Mouse (Mus musculus) hindbrain, embryonic 12.5 days (tissue): ENCODE measurements around the gene Rad23b. TPM values are rescaled to one million over a fixed set of nuclear protein-coding genes. Genes with fewer than 3 reads are reported as not detected.

Source experiments
- ATAC-seq: fragments of 200-750 bp; cut with Nextera tagmentation; 2 replicates; pipeline ENCODE4 v1.8.0; 2017; ENCODE audit warnings: moderate TSS enrichment; ENCODE audit not compliant: low FRiP score
- H3K27ac ChIP-seq: fragments of 300-500 bp; sonication (generic); 2 replicates; pipeline ENCODE4 v1.5.1; 2016; ENCODE audit warnings: mild to moderate bottlenecking
- H3K27me3 ChIP-seq: fragments of 300-500 bp; sonication (generic); 2 replicates; pipeline ENCODE4 v1.6.1; 2016; ENCODE audit warnings: mild to moderate bottlenecking
- H3K36me3 ChIP-seq: fragments of 300-500 bp; sonication (generic); 2 replicates; pipeline ENCODE4 v1.6.1; 2016; ENCODE audit warnings: mild to moderate bottlenecking
- H3K4me1 ChIP-seq: fragments of 300-500 bp; sonication (generic); 2 replicates; pipeline ENCODE4 v1.6.1; 2016
- H3K4me2 ChIP-seq: fragments of 300-500 bp; sonication (generic); replicated peaks from 2 replicates; pipeline ENCODE4 v1.6.1; 2016; ENCODE audit warnings: mild to moderate bottlenecking
- H3K4me3 ChIP-seq: fragments of 300-500 bp; sonication (generic); 2 replicates; pipeline ENCODE4 v1.5.1; 2016; ENCODE audit warnings: mild to moderate bottlenecking
- H3K9ac ChIP-seq: fragments of 300-500 bp; sonication (generic); 2 replicates; pipeline ENCODE4 v1.6.1; 2016; ENCODE audit warnings: mild to moderate bottlenecking, moderate library complexity
- H3K9me3 ChIP-seq: fragments of 300-500 bp; sonication (generic); replicated peaks from 2 replicates; pipeline ENCODE4 v1.6.1; 2016; ENCODE audit warnings: mild to moderate bottlenecking
- WGBS: fragments of 180-500 bp; shearing (Covaris S2); methylation state at CpG from one replicate; pipeline ENCODE4 v1.1.7; 2016; 5-methylcytosine and 5-hydroxymethylcytosine counted together
- polyA plus RNA-seq: library from polyadenylated mRNA; unstranded; fragments of >200 nt; fragmentation: Nextera tagmentation; extraction: Ambion mirVana; gene quantifications from 2 replicates; pipeline ENCODE4 v1.2.1, GENCODE M21; 2016

Gene Rad23b
- polyA plus RNA-seq, 1 experiment from 2014 or later = 101 TPM

DNA sequence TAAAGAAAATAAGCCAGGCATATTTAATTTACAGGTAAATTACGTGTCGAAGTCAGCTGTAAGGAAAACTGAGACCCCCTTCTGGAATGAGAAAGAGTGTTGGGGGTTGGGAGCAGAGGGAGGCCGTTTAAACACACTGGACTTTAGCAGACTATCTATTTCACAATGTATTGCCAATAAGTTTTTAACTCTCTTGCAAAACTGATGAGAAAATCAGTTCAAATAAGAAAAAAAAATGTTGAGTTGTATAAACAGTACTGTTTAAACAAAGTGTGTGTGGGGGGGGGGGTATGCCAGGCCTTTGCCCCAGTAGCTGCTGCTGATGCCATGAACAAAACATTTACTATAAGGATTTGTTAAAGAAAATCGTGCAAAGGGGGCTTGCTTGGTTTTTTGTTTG lies 10.5 kb upstream of the Rad23b start:
- Histone ChIP-seq H3K9ac (no peak overlapping the region), H3K36me3 (no peaks in the 10 kb centered on the region), H3K27ac (no peak overlapping the region), H3K9me3 (no peaks in the 10 kb centered on the region), H3K4me2 (no peak overlapping the region), H3K27me3 (no peaks in the 10 kb centered on the region), H3K4me3 (no peak overlapping the region), H3K4me1 (no peaks in the 10 kb centered on the region)
- 81% methylated on average over 4 of the region's 4 CpGs for WGBS
- ATAC-seq = no peak

DNA sequence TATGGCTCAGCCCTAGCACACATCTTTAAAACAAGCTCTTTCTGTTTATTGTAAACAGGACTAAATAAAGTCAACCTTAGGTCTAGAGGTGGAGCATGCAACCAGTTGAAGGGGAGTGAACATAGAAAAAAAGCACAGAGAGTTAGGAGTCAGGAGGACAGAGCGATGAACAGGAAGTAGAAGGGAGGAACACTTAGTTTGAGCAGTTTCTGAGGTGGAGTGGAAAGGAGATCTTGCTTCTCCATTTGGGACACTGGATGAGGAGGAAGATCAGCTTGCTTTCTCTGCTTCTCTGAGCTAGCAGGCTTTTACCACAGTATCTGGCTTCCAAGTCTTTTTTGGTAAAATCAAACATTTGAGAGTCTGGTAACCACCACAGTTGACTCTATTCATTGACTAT lies 8.0 kb upstream of the Rad23b start:
- Histone ChIP-seq H3K9me3 (no peaks in the 10 kb centered on the region), H3K27ac (no peak overlapping the region), H3K36me3 (no peaks in the 10 kb centered on the region), H3K4me2 (no peak overlapping the region), H3K4me1 (no peaks in the 10 kb centered on the region), H3K9ac (no peak overlapping the region), H3K27me3 (no peaks in the 10 kb centered on the region), H3K4me3 (no peak overlapping the region)
- ATAC-seq = no peak
- WGBS = 92% methylated on average over 1 of the region's 1 CpGs

GRCm38 (mm10) chr4:55342602-55343001 lies 7.2 kb upstream of the Rad23b start:
- Histone ChIP-seq H3K4me1 (no peaks in the 10 kb centered on the region), H3K4me3 (no peak overlapping the region), H3K27ac (no peak overlapping the region), H3K9me3 (no peaks in the 10 kb centered on the region), H3K27me3 (no peaks in the 10 kb centered on the region), H3K4me2 (no peak overlapping the region), H3K9ac (no peak overlapping the region), H3K36me3 (no peaks in the 10 kb centered on the region)
- 87% methylated on average over 5 of the region's 5 CpGs for WGBS
- no peak for ATAC-seq

DNA sequence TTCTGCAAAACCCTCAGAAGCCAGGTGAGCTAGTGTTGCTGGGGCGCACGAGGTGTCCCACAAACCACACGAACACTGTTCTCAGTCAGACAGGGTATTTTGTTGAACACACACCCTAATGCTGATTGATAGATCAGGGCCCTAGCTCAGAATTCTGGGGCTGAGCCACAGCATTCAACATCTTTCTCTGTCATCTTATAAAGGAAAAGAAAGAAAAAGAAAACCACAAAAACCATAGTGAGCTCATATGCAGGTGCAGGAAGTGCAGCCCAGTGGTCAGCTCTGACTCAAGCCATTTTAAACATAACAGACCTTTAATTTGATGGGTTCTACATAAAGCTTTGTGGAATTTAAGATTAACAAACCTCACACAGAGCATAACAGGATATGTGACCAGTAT lies 6.6 kb upstream of the Rad23b start:
- Histone ChIP-seq H3K9ac (no peak overlapping the region), H3K27me3 (no peaks in the 10 kb centered on the region), H3K27ac (no peak overlapping the region), H3K9me3 (no peaks in the 10 kb centered on the region), H3K4me1 (no peaks in the 10 kb centered on the region), H3K36me3 (no peaks in the 10 kb centered on the region), H3K4me2 (no peak overlapping the region), H3K4me3 (no peak overlapping the region)
- 93% methylated on average over 3 of the region's 3 CpGs for WGBS
- no peak for ATAC-seq

- 11% methylated on average over 11 of the region's 12 CpGs for WGBS
- Histone ChIP-seq H3K27ac (peak overlapping the region; percentile 93), H3K27me3 (no peaks in the 10 kb centered on the region), H3K9ac (peak overlapping the region; percentile 70), H3K4me3 (peak overlapping the region; percentile 93), H3K4me1 (peaks cover 18% of the 10 kb centered on the region), H3K4me2 (peak overlapping the region; percentile 69), H3K36me3 (no peaks in the 10 kb centered on the region), H3K9me3 (no peaks in the 10 kb centered on the region)
- peak; percentile 12; the same call in 1 of the 2 replicates for ATAC-seq
Measured at GRCm38 (mm10) chr4:55348759-55349451, 938 bp upstream of the Rad23b start.

DNA sequence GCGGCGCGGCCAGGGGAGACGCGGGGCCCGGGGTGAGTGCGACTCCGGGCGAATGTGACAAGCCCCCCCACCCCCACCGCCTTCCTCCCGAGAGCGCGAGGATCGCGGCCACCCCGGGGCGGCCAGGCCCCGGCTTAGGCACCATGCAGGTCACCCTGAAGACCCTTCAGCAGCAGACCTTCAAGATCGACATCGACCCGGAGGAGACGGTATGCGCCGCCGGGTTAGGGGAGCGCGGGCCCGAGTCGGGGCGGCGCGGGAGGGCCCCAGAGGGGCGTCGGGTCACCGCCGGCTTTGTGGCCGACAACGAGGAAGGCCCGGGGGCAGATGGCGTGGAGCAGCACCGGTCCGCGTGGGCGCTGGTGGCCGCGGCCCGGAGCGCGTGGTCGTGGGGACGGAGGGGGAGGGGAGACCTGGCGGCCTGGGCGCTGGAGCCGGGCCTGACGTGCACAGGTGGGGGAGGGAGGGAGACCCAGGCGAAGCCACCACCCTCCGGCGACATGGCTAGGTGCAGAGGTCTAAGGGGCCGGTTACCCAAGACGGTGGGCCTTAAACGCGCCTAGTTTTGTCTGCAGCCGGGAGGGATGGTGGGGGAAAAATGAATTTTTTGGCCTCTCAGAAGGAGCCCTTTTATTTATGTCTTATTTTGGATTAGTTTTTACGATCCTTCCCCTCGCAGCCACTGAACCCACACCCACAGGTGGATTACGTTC lies 532 bp downstream of the Rad23b start:
- under 1% methylated on average over 44 of the region's 66 CpGs for WGBS
- Histone ChIP-seq H3K9ac (peak overlapping the region; percentile 93), H3K4me2 (peak overlapping the region; percentile 73), H3K4me1 (peaks cover 20% of the 10 kb centered on the region), H3K9me3 (no peaks in the 10 kb centered on the region), H3K36me3 (no peaks in the 10 kb centered on the region), H3K27ac (peak overlapping the region; percentile 93), H3K27me3 (no peaks in the 10 kb centered on the region), H3K4me3 (peak overlapping the region; percentile 93)
- ATAC-seq = peak; percentile 71

- Histone ChIP-seq H3K4me3 (peak overlapping the region; percentile 93), H3K9ac (peak overlapping the region; percentile 93), H3K27me3 (no peaks in the 10 kb centered on the region), H3K4me2 (peak overlapping the region; percentile 73), H3K9me3 (no peaks in the 10 kb centered on the region), H3K27ac (0 out of 2 replicates have a peak overlapping the region, but pooled peaks have one; percentile 93), H3K36me3 (no peaks in the 10 kb centered on the region), H3K4me1 (peaks cover 20% of the 10 kb centered on the region)
- no peak for ATAC-seq
- WGBS = 17% methylated on average over 12 of the region's 12 CpGs
Measured at GRCm38 (mm10) chr4:55351037-55351436, 1.2 kb downstream of the Rad23b start.

- H3K4me3 ChIP-seq = no peak overlapping the region
- peaks cover 20% of the 10 kb centered on the region for H3K4me1 ChIP-seq
- no peaks in the 10 kb centered on the region for H3K27me3 ChIP-seq
- H3K36me3 ChIP-seq = no peaks in the 10 kb centered on the region
- no peak overlapping the region for H3K27ac ChIP-seq
- H3K9me3 ChIP-seq = no peaks in the 10 kb centered on the region
- H3K4me2 ChIP-seq = peak overlapping the region; percentile 73
- no peak overlapping the region for H3K9ac ChIP-seq
- no peak for ATAC-seq
Measured at GRCm38 (mm10) chr4:55351860-55352259, 2.0 kb downstream of the Rad23b start.

DNA sequence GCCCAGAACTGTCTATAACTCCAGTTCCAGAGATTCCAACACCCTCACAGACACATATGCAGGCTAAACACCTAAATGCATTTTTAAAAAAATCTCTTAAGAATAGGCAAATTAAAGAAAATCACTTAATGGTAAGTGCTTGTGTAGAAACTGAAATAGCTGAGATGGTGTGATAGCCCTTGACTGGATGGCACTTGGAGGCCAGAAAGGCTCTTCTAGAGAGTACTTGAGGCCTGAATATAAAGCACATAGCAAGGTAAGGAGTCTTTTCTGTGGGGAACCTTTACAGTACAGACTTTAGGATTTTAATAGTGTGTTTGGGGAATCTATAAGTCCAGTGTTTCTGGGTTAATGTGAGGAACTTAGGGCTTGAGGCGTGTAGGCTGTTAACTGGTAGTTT lies 4.2 kb downstream of the Rad23b start:
- Histone ChIP-seq H3K36me3 (no peaks in the 10 kb centered on the region), H3K9ac (no peak overlapping the region), H3K4me1 (peaks cover 14% of the 10 kb centered on the region), H3K4me3 (no peak overlapping the region), H3K27me3 (no peaks in the 10 kb centered on the region), H3K4me2 (no peak overlapping the region), H3K27ac (no peak overlapping the region), H3K9me3 (no peaks in the 10 kb centered on the region)
- WGBS = 100% methylated on average over 1 of the region's 1 CpGs
- ATAC-seq = no peak

DNA sequence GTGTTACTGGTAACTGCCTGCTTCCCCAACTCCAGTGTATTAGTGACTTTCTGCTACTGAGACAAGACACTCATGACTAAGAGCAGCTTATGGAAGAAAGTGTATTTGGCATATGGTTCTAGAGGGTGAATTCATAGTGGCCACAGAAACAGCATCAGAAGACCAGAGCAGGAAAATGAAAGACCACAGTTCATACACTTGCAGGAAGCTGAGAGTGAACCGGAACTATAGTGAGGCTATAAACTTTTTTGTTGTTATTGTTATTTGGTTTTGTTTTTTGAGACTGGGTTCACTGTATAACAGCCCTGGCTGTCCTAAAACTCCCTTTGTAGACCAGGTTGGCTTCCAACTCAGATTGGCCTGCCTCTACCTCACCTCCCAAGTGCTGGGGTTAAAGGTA lies 6.0 kb downstream of the Rad23b start:
- no peaks in the 10 kb centered on the region for H3K9me3 ChIP-seq
- H3K9ac ChIP-seq = no peak overlapping the region
- H3K27ac ChIP-seq = no peak overlapping the region
- no peak for ATAC-seq
- WGBS = 97% methylated on average over 1 of the region's 1 CpGs
- peaks cover 13% of the 10 kb centered on the region for H3K4me1 ChIP-seq
- no peaks in the 10 kb centered on the region for H3K27me3 ChIP-seq
- H3K36me3 ChIP-seq = 0 out of 2 replicates have a peak, but pooled peaks cover 9% of the 10 kb centered on the region
- no peak overlapping the region for H3K4me3 ChIP-seq
- H3K4me2 ChIP-seq = no peak overlapping the region

DNA sequence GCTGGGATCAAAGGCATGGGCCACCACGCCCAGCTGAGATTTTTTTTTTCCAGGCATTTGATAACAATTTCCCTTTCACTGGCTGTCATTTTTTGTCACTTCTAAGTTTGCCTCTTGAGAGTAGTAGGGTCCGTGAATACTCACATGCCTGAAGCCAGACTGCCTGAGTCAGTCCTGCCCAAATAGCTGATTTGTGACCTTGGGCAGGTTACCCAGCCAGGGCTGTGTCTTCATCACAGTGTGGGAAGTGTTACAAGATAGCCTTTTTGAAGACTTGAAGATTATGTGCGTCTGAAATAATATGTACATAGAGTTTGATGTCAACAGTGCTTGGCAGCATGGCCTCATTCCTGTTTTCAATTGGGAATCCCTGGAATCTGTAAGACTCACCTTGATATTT lies 6.9 kb downstream of the Rad23b start:
- no peak overlapping the region for H3K4me3 ChIP-seq
- H3K9me3 ChIP-seq = no peaks in the 10 kb centered on the region
- H3K27ac ChIP-seq = no peak overlapping the region
- H3K36me3 ChIP-seq = 0 out of 2 replicates have a peak, but pooled peaks cover 10% of the 10 kb centered on the region
- H3K4me1 ChIP-seq = peaks cover 11% of the 10 kb centered on the region
- no peaks in the 10 kb centered on the region for H3K27me3 ChIP-seq
- H3K9ac ChIP-seq = no peak overlapping the region
- H3K4me2 ChIP-seq = no peak overlapping the region
- ATAC-seq = no peak
- WGBS = 91% methylated on average over 3 of the region's 3 CpGs

DNA sequence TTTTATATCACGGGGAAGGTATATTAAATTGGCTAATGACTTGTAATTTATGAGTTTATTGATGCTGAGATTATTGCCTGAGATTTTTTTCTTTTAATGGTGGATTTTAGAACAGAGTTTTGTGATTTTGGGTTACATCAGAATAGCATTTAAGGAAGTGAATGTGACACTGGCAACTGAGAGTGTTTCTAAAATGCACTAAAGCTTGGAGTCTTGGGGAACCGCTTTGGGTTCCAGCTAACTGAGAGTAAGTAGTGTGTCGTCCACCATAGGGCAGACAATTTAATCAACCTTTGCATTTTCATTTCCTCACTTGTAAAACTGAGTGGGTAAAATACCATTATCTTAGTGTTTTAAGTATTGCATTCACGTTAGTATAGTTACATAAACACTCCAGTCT lies 14.0 kb downstream of the Rad23b start:
- no peak for ATAC-seq
- H3K9me3 ChIP-seq = no peaks in the 10 kb centered on the region
- H3K4me2 ChIP-seq = no peak overlapping the region
- H3K36me3 ChIP-seq = 0 out of 2 replicates have a peak, but pooled peaks cover 10% of the 10 kb centered on the region
- no peak overlapping the region for H3K4me3 ChIP-seq
- no peaks in the 10 kb centered on the region for H3K4me1 ChIP-seq
- H3K27me3 ChIP-seq = no peaks in the 10 kb centered on the region
- 98% methylated on average over 4 of the region's 4 CpGs for WGBS
- no peak overlapping the region for H3K27ac ChIP-seq
- H3K9ac ChIP-seq = no peak overlapping the region

GRCm38 (mm10) chr4:55364374-55364773 lies 14.5 kb downstream of the Rad23b start:
- 0 out of 2 replicates have a peak, but pooled peaks cover 12% of the 10 kb centered on the region for H3K36me3 ChIP-seq
- H3K4me3 ChIP-seq = no peak overlapping the region
- H3K27me3 ChIP-seq = no peaks in the 10 kb centered on the region
- no peak overlapping the region for H3K9ac ChIP-seq
- no peaks in the 10 kb centered on the region for H3K9me3 ChIP-seq
- H3K4me2 ChIP-seq = no peak overlapping the region
- H3K27ac ChIP-seq = no peak overlapping the region
- 96% methylated on average over 4 of the region's 4 CpGs for whole genome bisulfite sequencing
- ATAC-seq = no peak
- no peaks in the 10 kb centered on the region for H3K4me1 ChIP-seq
